In genomic region chr17:29007243-29007640, GRCm38 (mm10) we compare ENCODE assay signal across 8 mouse cellular contexts. TPM values are rescaled to one million over a fixed set of nuclear protein-coding genes. Genes with fewer than 3 reads are reported as not detected.
A peak's percentile ranks its signal among the peaks of the same experiment; 100 is the strongest.
DNase-seq lines count a peak whose midpoint lies in the region; ATAC-seq and TF ChIP-seq lines count a peak whose summit lies in the region.

No protein-coding gene starts in this region.

- H3K4me3 ChIP-seq in C2C12 (ENCODE audit: insufficient read depth, poor library complexity, severe bottlenecking) = peak overlapping the region; percentile 84
- H3K4me3 ChIP-seq in embryonic facial prominence, embryonic 12.5 days = peak overlapping the region; percentile 100
- peak overlapping the region; percentile 98 for H3K4me3 ChIP-seq in hindbrain, postnatal 0 days (ENCODE audit: low read length)
- peak overlapping the region; percentile 83 for H3K4me3 ChIP-seq in midbrain, embryonic 14.5 days (replicated peaks; ENCODE audit: low read depth, low read length)

- no peaks in the 10 kb centered on the region for H3K27me3 ChIP-seq in C2C12 (ENCODE audit: control insufficient read depth, insufficient read depth, insufficient read length)
- no peaks in the 10 kb centered on the region for H3K27me3 ChIP-seq in embryonic facial prominence, embryonic 12.5 days
- no peaks in the 10 kb centered on the region for H3K27me3 ChIP-seq in hindbrain, postnatal 0 days (ENCODE audit: insufficient read depth, low read length)
- H3K27me3 ChIP-seq in midbrain, embryonic 14.5 days (ENCODE audit: control insufficient read depth, insufficient read depth, low read length) = no peaks in the 10 kb centered on the region

- H3K79me3 ChIP-seq in C2C12 (ENCODE audit: low read depth) = peaks cover 42% of the 10 kb centered on the region

- H3K4me1 ChIP-seq in embryonic facial prominence, embryonic 12.5 days = peaks cover 14% of the 10 kb centered on the region; the same call in 1 of the 2 replicates
- H3K4me1 ChIP-seq in hindbrain, postnatal 0 days (ENCODE audit: insufficient read depth, low read length) = peaks cover 5% of the 10 kb centered on the region; the same call in 1 of the 2 replicates
- H3K4me1 ChIP-seq in midbrain, embryonic 14.5 days (ENCODE audit: control insufficient read depth, insufficient read depth, low read length) = peaks cover 15% of the 10 kb centered on the region

- under 1% methylated on average over 19 of the region's 19 CpGs for WGBS in embryonic facial prominence, embryonic 12.5 days
- WGBS in hindbrain, postnatal 0 days = 1% methylated on average over 19 of the region's 19 CpGs
- WGBS in midbrain, embryonic 14.5 days = under 1% methylated on average over 19 of the region's 19 CpGs

- H3K27ac ChIP-seq in embryonic facial prominence, embryonic 12.5 days = peak overlapping the region; percentile 92
- peak overlapping the region; percentile 90 for H3K27ac ChIP-seq in hindbrain, postnatal 0 days
- H3K27ac ChIP-seq in midbrain, embryonic 14.5 days (replicated peaks; ENCODE audit: low read depth, low read length) = peak overlapping the region; percentile 94

- no peak for TF ChIP-seq CTCF in C2C12 (IDR thresholded peaks at IDR 0.05; ENCODE audit: control insufficient read depth, insufficient read depth, insufficient read length)
- TF ChIP-seq CTCF in hindbrain, postnatal 0 days (IDR thresholded peaks at IDR 0.05; ENCODE audit: low read depth) = no peak

- peak overlapping the region; percentile 97 for H3K9ac ChIP-seq in embryonic facial prominence, embryonic 12.5 days
- peak overlapping the region; percentile 95 for H3K9ac ChIP-seq in hindbrain, postnatal 0 days (replicated peaks; ENCODE audit: low read length)
- H3K9ac ChIP-seq in midbrain, embryonic 14.5 days (replicated peaks; ENCODE audit: low read length) = peak overlapping the region; percentile 94

- H3ac ChIP-seq in C2C12 (ENCODE audit: control insufficient read depth, insufficient read length, low read depth) = peak overlapping the region; percentile 80

- peaks cover 54% of the 10 kb centered on the region for H3K79me2 ChIP-seq in C2C12 (ENCODE audit: control insufficient read depth, insufficient read depth)

- no peaks in the 10 kb centered on the region for H3K9me3 ChIP-seq in embryonic facial prominence, embryonic 12.5 days
- H3K9me3 ChIP-seq in hindbrain, postnatal 0 days (ENCODE audit: low read length) = no peaks in the 10 kb centered on the region
- no peaks in the 10 kb centered on the region for H3K9me3 ChIP-seq in midbrain, embryonic 14.5 days (ENCODE audit: control insufficient read depth, low read length)

- DNase-seq in gastrocnemius, postnatal 14 days = peak; percentile 24
- no peak for DNase-seq in gastrocnemius, postnatal 4 days (ENCODE audit: low spot score in 2 of 2)
- DNase-seq in hindbrain, postnatal 0 days (ENCODE audit: low spot score) = peak; percentile 8
- no peak for DNase-seq in midbrain, embryonic 14.5 days
- DNase-seq in retina, postnatal 1 day = no peak
- DNase-seq in left cerebral cortex, postnatal 14 days (ENCODE audit: low spot score in 2 of 2) = no peak

- no peaks in the 10 kb centered on the region for H3K36me3 ChIP-seq in C2C12 (ENCODE audit: control insufficient read depth, insufficient read depth)
- no peaks in the 10 kb centered on the region for H3K36me3 ChIP-seq in embryonic facial prominence, embryonic 12.5 days
- no peaks in the 10 kb centered on the region for H3K36me3 ChIP-seq in hindbrain, postnatal 0 days (ENCODE audit: insufficient read depth, low read length)
- no peaks in the 10 kb centered on the region for H3K36me3 ChIP-seq in midbrain, embryonic 14.5 days (ENCODE audit: control insufficient read depth, insufficient read depth, low read length)

- intact Hi-C loops in gastrocnemius, postnatal 14 days (cut with DNase I; ENCODE audit: low total_unique reads) = no loop called here
- intact Hi-C loops in left cerebral cortex, postnatal 14 days (cut with DNase I) = no loop called here

- ATAC-seq in embryonic facial prominence, embryonic 12.5 days (ENCODE audit: insufficient number of reproducible peaks, insufficient read depth, low FRiP score, low TSS enrichment) = no peak
- no peak for ATAC-seq in hindbrain, postnatal 0 days
- no peak for ATAC-seq in midbrain, embryonic 14.5 days (ENCODE audit: low FRiP score, low TSS enrichment)

- H3K4me2 ChIP-seq in embryonic facial prominence, embryonic 12.5 days (replicated peaks) = peak overlapping the region; percentile 76
- H3K4me2 ChIP-seq in hindbrain, postnatal 0 days (ENCODE audit: low read depth, low read length) = peak overlapping the region; percentile 91
- peak overlapping the region; percentile 78 for H3K4me2 ChIP-seq in midbrain, embryonic 14.5 days (ENCODE audit: low read length)

TF ChIP-seq in C2C12, 6 proteins besides CTCF, POLR2A, EP300 and RAD21:
- no peak for TF ChIP-seq USF1 (IDR thresholded peaks at IDR 0.05; ENCODE audit: low read depth)
- no peak for TF ChIP-seq MAX (IDR thresholded peaks at IDR 0.05)
- no peak for TF ChIP-seq MYOD1 (IDR thresholded peaks at IDR 0.05; ENCODE audit: control insufficient read depth, insufficient read length, low read depth)
- TF ChIP-seq FOSL1 (IDR thresholded peaks at IDR 0.05; ENCODE audit: insufficient read depth, low read length, poor library complexity, severe bottlenecking) = no peak
- no peak for TF ChIP-seq CEBPB (IDR thresholded peaks at IDR 0.05; ENCODE audit: low read depth)
- no peak for TF ChIP-seq MYOG (IDR thresholded peaks at IDR 0.05; ENCODE audit: control insufficient read depth, extremely low read depth, insufficient read length)

RNA-seq across cellular contexts. Expression of gene Stk38, which starts 0.6 kb away (rescaled TPM):
- 10 to 100 TPM; 25.3 to 29.0 TPM for total RNA-seq in gastrocnemius, postnatal 14 days (2021)
- 10 to 100 TPM; 60.3 to 66.7 TPM for total RNA-seq in gastrocnemius, postnatal 4 days (2021)
- polyA plus RNA-seq in C2C12 (2012; fragmentation: generic; extraction: Trizol) = 19.2 TPM
- polyA plus RNA-seq in embryonic facial prominence, embryonic 12.5 days (2016; fragmentation: Nextera tagmentation; extraction: Ambion mirVana) = 136 and 137 TPM in 2 replicates
- 56.2 and 58.7 TPM in 2 replicates for total RNA-seq in hindbrain, postnatal 0 days (2014; rRNA removed)
- 52.7 and 60.8 TPM in 2 replicates for polyA plus RNA-seq in hindbrain, postnatal 0 days (2015; fragmentation: Nextera tagmentation; extraction: Ambion mirVana)
- polyA plus RNA-seq in midbrain, embryonic 14.5 days (2014; fragmentation: Nextera tagmentation; extraction: Ambion mirVana) = 74.8 and 102 TPM in 2 replicates
- total RNA-seq in left cerebral cortex, postnatal 14 days (2021) = 10 to 100 TPM; 47.5 to 49.2 TPM

RNA-seq across cellular contexts. Expression of gene Srsf3, which starts 25.2 kb away (rescaled TPM):
- 10 to 100 TPM; 50.7 to 52.3 TPM for total RNA-seq in gastrocnemius, postnatal 14 days (2021)
- 100 to 1,000 TPM; 129 TPM for total RNA-seq in gastrocnemius, postnatal 4 days (2021)
- 235 TPM for polyA plus RNA-seq in C2C12 (2012; fragmentation: generic; extraction: Trizol)
- 731 and 750 TPM in 2 replicates for polyA plus RNA-seq in embryonic facial prominence, embryonic 12.5 days (2016; fragmentation: Nextera tagmentation; extraction: Ambion mirVana)
- 139 and 147 TPM in 2 replicates for total RNA-seq in hindbrain, postnatal 0 days (2014; rRNA removed)
- 298 and 315 TPM in 2 replicates for polyA plus RNA-seq in hindbrain, postnatal 0 days (2015; fragmentation: Nextera tagmentation; extraction: Ambion mirVana)
- polyA plus RNA-seq in midbrain, embryonic 14.5 days (2014; fragmentation: Nextera tagmentation; extraction: Ambion mirVana) = 486 and 559 TPM in 2 replicates
- total RNA-seq in left cerebral cortex, postnatal 14 days (2021) = 100 to 1,000 TPM; 125 to 127 TPM

RNA-seq across cellular contexts. Expression of gene Kctd20, which starts 55.5 kb away (rescaled TPM):
- 10 to 100 TPM; 36.8 to 39.4 TPM for total RNA-seq in gastrocnemius, postnatal 14 days (2021)
- 10 to 100 TPM; 60.7 to 64.6 TPM for total RNA-seq in gastrocnemius, postnatal 4 days (2021)
- polyA plus RNA-seq in C2C12 (2012; fragmentation: generic; extraction: Trizol) = 33.0 TPM
- 122 and 127 TPM in 2 replicates for polyA plus RNA-seq in embryonic facial prominence, embryonic 12.5 days (2016; fragmentation: Nextera tagmentation; extraction: Ambion mirVana)
- 51.5 and 59.9 TPM in 2 replicates for total RNA-seq in hindbrain, postnatal 0 days (2014; rRNA removed)
- polyA plus RNA-seq in hindbrain, postnatal 0 days (2015; fragmentation: Nextera tagmentation; extraction: Ambion mirVana) = 62.9 and 64.1 TPM in 2 replicates
- polyA plus RNA-seq in midbrain, embryonic 14.5 days (2014; fragmentation: Nextera tagmentation; extraction: Ambion mirVana) = 61.1 and 93.6 TPM in 2 replicates
- 10 to 100 TPM; 81.0 to 85.9 TPM for total RNA-seq in left cerebral cortex, postnatal 14 days (2021)

Comparison
In these comparisons a context has a peak if more than half of its experiments do, and no peak if none do; other contexts are left out.
1. DNase-seq: peak in gastrocnemius, postnatal 14 days (single experiment) and hindbrain, postnatal 0 days (single experiment); none in gastrocnemius, postnatal 4 days (0 of 2), midbrain, embryonic 14.5 days (single experiment), retina, postnatal 1 day (single experiment) and left cerebral cortex, postnatal 14 days (0 of 2).
2. Peak in every context shown above with its lines, with median percentiles within 50 percentile points of each other: H3K4me3 ChIP-seq, H3K27ac ChIP-seq, H3K4me2 ChIP-seq and H3K9ac ChIP-seq.